Mouse (Mus musculus) heart, embryonic 12.5 days (tissue): ENCODE measurements around the gene Trim34b. TPM values are rescaled to one million over a fixed set of nuclear protein-coding genes. Genes with fewer than 3 reads are reported as not detected.
"Not testable (repeated sequence)": the region's sequence is repeated elsewhere in the genome, so short reads cannot be mapped to it uniquely, and the experiment has no call there.

Experiments
- ATAC-seq: fragments of 200-750 bp; cut with Nextera tagmentation; 2 replicates; pipeline ENCODE4 v1.8.0; 2017; ENCODE audit warnings: moderate TSS enrichment, moderate library complexity; ENCODE audit not compliant: insufficient number of reproducible peaks, low FRiP score
- H3K27ac ChIP-seq: fragments of 300-500 bp; sonication (generic); 2 replicates; pipeline ENCODE4 v1.5.1; 2016; ENCODE audit warnings: mild to moderate bottlenecking, moderate library complexity; ENCODE audit not compliant: poor library complexity, severe bottlenecking
- H3K27me3 ChIP-seq: fragments of 300-500 bp; sonication (generic); replicated peaks from 2 replicates; pipeline ENCODE4 v1.6.1; 2016; ENCODE audit warnings: mild to moderate bottlenecking, moderate library complexity
- H3K36me3 ChIP-seq: fragments of 300-500 bp; sonication (generic); 2 replicates; pipeline ENCODE4 v1.6.1; 2016; ENCODE audit warnings: mild to moderate bottlenecking, moderate library complexity
- H3K4me1 ChIP-seq: fragments of 300-500 bp; sonication (generic); replicated peaks from 2 replicates; pipeline ENCODE4 v1.6.1; 2016; ENCODE audit warnings: mild to moderate bottlenecking
- H3K4me2 ChIP-seq: fragments of 300-500 bp; sonication (generic); 2 replicates; pipeline ENCODE4 v1.6.1; 2016; ENCODE audit warnings: mild to moderate bottlenecking, moderate library complexity
- H3K4me3 ChIP-seq: fragments of 300-500 bp; sonication (generic); 2 replicates; pipeline ENCODE4 v1.5.1; 2016; ENCODE audit warnings: mild to moderate bottlenecking
- H3K9ac ChIP-seq: fragments of 300-500 bp; sonication (generic); 2 replicates; pipeline ENCODE4 v1.6.1; 2016; ENCODE audit warnings: mild to moderate bottlenecking, moderate library complexity
- H3K9me3 ChIP-seq: fragments of 300-500 bp; sonication (generic); replicated peaks from 2 replicates; pipeline ENCODE4 v1.6.1; 2016; ENCODE audit warnings: mild to moderate bottlenecking, moderate library complexity
- WGBS: fragments of 180-500 bp; shearing (Covaris S2); methylation state at CpG from one replicate; pipeline ENCODE4 v1.1.7; 2016; 5-methylcytosine and 5-hydroxymethylcytosine counted together
- polyA plus RNA-seq: library from polyadenylated mRNA; unstranded; fragments of >200 nt; fragmentation: Nextera tagmentation; extraction: Ambion mirVana; gene quantifications from 2 replicates; pipeline ENCODE4 v1.2.1, GENCODE M21; 2016

The Trim34b gene
- polyA plus RNA-seq = 0.17 TPM in 1 of 2 replicates, not detected in the other

DNA sequence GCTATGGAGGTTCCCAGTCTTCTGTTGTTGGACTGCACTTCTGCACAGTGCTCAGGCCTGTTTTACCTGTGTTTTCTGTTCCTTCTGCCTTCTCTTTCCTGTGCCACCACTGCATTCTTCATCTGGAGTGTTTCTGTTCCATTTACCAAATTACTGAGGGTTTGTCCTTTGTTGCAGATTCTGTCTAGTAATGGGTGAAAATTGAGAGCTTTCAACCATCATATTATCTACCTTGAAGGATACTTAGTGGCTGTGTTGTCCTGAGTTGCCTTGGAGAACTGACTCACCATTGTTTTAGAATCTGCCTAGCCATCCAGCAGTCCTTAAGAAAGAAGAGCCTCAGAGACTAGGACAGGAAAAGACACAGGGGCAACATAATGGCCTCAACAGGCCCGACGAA, at the start of gene Trim34b:
Trim34b (plus strand) TSS at position 301 of the 400 bp plus-strand sequence.
- not testable (repeated sequence) for H3K4me3 ChIP-seq, H3K4me1 ChIP-seq, H3K9ac ChIP-seq, H3K27ac ChIP-seq, H3K27me3 ChIP-seq, ATAC-seq, H3K9me3 ChIP-seq, H3K36me3 ChIP-seq, H3K4me2 ChIP-seq
- 67% methylated on average over 2 of the region's 2 CpGs for WGBS

DNA sequence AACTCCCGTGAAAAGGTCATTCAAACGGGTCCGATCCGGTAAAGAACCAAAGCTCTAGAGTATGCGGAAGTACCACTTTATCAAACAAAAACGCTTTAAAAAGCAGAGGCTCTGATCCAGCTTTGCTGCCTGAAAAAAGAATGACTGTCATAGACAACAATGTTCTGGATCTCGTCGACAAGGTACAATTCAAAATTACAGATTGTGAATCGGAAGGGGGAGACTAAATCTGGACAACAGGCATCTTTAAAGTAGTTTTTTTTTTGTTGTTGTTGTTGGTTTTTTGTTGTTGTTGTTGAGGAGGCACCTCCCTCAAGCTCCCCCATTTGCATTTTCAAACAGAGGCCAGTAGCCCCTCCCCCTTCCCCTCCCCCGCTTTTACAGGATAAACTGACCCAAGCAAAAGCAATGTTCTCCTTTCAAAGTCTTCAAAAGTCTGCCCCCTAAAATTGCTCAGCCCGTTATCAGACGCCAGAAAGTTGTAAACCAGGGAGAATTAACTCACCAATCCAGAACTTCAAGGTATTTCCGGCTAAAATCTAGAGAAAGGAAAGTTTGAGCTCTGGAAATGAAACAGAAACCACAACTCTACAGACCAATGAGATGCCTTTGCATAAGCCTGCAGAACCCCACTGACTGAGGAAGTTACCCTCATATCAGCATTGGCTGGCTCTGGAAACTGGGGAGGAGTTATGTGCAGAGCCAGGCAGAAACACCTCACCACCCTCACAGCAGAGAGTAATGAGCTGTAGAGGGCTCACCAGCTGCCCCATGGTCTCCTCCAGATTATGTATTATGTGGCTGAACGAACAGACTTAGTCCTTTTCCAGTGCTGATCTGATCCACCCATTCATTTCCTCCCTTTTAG, 41.5 kb upstream of the Trim34b start, which contains the start of gene Trim5:
Trim5 (minus strand) TSS at position 519 of the 868 bp plus-strand sequence.
- peak within 1 kb of the TSS; percentile 43 for H3K4me3 ChIP-seq
- H3K4me1 ChIP-seq, H3K9me3 ChIP-seq, H3K9ac ChIP-seq, H3K36me3 ChIP-seq, H3K27ac ChIP-seq, H3K27me3 ChIP-seq: not testable (repeated sequence)
- ATAC-seq = peak; percentile 91
- H3K4me2 ChIP-seq = peak within 1 kb of the TSS; percentile 48
- 25% methylated on average over 14 of the region's 14 CpGs for WGBS

DNA sequence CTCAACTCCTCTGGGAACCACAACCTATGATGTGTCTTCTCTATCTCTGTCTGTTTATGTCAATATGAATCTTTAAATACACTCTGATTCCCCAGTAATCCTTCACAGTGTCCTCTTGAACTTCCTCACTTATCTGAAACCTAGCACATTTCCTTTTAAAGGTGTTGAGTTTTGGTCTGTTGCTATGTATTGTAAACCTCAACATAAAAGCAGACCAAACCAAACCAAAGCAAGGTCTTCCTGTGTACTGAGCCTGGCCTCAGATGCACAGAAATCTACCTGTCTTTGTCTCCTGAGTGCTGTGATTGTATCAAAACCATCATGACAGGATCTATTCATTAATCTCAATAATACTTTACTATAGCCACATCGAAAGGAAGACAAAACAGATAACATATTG, 38.6 kb upstream of the Trim34b start:
- ATAC-seq = no peak
- no peaks in the 10 kb centered on the region for H3K36me3 ChIP-seq
- no peak overlapping the region for H3K9ac ChIP-seq
- H3K4me2 ChIP-seq = no peak overlapping the region
- 0 out of 2 replicates have a peak, but pooled peaks cover 3% of the 10 kb centered on the region for H3K4me1 ChIP-seq
- H3K9me3 ChIP-seq = no peaks in the 10 kb centered on the region; the same call in 1 of the 2 replicates
- H3K4me3 ChIP-seq = no peak overlapping the region
- WGBS = 80% methylated on average over 1 of the region's 1 CpGs
- no peaks in the 10 kb centered on the region for H3K27me3 ChIP-seq
- no peak overlapping the region for H3K27ac ChIP-seq

DNA sequence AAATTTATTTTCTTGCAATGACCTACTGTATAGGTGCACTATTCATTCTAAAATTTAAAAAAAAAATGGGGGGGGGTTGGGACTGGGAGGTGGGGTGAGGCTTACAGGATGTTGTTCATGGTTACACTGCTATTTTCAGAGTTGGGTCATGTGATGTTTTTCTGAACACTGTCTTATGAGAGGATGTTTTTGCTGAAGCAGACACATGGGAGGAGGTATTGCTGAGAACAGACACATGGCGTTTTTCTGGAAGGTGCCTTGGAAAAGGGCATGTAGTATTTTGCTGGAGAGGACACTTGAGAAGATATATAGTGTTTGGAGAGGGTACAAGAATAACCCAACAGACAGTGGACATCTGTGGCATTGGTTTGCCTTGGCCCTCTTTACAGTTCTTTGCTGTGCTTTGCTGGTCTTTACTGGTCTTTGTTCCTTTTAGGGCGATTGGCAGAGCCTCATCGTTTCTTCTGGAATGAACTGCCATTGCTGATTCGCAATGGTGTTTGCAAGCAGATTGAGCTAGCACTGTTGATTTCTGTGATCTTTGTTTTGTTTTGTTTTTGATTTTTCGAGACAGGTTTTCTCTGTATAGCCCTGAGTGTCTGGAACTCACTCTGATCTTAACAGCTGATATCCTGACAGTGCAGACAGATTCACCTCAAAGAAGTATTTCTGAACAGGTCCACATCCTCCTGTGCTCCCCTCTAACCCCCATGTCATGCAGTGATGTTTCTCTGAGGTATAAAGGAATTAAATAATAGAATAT, 37.5 kb upstream of the Trim34b start:
- H3K9ac ChIP-seq = no peak overlapping the region
- no peak for ATAC-seq
- H3K9me3 ChIP-seq = no peaks in the 10 kb centered on the region; the same call in 1 of the 2 replicates
- H3K4me2 ChIP-seq = no peak overlapping the region
- no peak overlapping the region for H3K4me3 ChIP-seq
- 0 out of 2 replicates have a peak, but pooled peaks cover 3% of the 10 kb centered on the region for H3K4me1 ChIP-seq
- 71% methylated on average over 5 of the region's 5 CpGs for WGBS
- H3K27me3 ChIP-seq = no peaks in the 10 kb centered on the region
- H3K27ac ChIP-seq = no peak overlapping the region
- H3K36me3 ChIP-seq = no peaks in the 10 kb centered on the region

DNA sequence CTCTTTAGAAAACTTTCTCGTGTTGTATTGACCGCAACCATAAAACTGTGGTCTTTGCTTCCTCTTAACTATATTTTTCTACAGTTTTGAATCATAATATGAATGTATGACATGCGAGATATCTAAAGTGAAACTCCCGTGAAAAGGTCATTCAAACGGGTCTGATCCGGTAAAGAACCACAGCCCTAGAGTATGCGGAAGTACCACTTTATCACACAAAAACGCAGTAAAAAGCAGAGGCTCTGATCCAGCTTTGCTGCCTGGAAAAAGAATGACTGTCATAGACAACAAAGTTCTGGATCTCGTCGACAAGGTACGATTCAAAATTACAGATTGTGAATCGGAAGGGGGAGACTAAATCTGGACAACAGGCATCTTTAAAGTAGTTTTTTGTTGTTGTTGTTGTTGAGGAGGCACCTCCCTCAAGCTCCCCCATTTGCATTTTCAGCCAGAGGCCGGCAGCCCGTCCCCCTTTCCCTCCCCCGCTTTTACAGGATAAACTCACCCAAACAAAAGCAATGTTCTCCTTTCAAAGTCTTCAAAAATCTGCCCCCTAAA, 14.4 kb upstream of the Trim34b start:
- Histone ChIP-seq H3K27ac (peak overlapping the region; percentile 75), H3K4me2 (peak overlapping the region; percentile 54), H3K4me3 (peak overlapping the region; percentile 48), H3K4me1 (no peaks in the 10 kb centered on the region), H3K9me3 (no peaks in the 10 kb centered on the region), H3K27me3 (no peaks in the 10 kb centered on the region), H3K9ac (peak overlapping the region; percentile 19; the same call in 1 of the 2 replicates), H3K36me3 (no peaks in the 10 kb centered on the region)
- 6% methylated on average over 15 of the region's 15 CpGs for WGBS
- peak; percentile 77 for ATAC-seq

DNA sequence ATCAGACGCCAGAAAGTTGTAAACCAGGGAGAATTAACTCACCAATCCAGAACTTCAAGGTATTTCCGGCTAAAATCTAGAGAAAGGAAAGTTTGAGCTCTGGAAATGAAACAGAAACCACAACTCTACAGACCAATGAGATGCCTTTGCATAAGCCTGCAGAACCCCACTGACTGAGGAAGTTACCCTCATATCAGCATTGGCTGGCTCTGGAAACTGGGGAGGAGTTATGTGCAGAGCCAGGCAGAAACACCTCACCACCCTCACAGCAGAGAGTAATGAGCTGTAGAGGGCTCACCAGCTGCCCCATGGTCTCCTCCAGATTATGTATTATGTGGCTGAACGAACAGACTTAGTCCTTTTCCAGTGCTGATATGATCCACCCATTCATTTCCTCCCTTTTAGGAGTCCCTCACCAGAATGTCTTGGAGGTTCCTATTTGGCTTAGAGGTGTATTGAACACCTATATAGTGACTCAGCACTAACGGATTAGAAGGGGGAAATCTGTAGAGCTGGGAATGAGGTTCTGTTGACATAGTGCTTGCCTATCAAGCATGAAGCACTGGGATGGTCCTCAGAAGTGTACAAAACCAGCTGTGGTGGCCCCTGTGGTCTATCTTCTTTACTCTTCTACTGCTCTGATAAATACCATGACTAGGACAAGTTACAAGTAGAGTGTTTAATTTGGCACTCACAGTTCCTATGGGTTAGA, 13.7 kb upstream of the Trim34b start, which contains the start of gene Trim12a:
Trim12a (minus strand) TSS at position 98 of the 712 bp plus-strand sequence.
- Histone ChIP-seq H3K9ac (peak within 1 kb of the TSS; percentile 19; the same call in 1 of the 2 replicates), H3K4me2 (peak within 1 kb of the TSS; percentile 54), H3K27ac (peak within 1 kb of the TSS; percentile 75), H3K4me3 (peak within 1 kb of the TSS; percentile 48)
- not testable (repeated sequence) for H3K4me1 ChIP-seq, H3K9me3 ChIP-seq, H3K27me3 ChIP-seq, H3K36me3 ChIP-seq
- WGBS = 17% methylated on average over 4 of the region's 4 CpGs
- ATAC-seq = peak; percentile 94

DNA sequence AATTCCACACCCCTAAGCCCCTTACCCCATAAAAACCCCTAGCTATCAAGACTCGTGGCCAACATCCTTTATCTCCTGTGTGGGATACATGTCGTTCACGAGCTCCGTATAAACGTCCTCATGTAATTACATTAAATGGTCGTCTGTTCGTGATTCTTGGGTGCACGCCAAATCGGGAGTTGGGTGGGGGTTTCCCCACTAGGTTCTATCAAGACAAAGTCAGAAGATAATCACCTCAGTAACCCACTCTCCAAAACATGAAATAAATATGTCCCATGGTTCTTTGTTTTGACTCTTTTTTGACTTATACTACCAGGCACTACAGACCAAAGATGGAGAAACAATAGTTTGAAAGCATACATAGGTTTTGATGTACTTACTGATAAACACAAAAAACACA, 7.2 kb upstream of the Trim34b start:
- Histone ChIP-seq H3K9me3 (no peaks in the 10 kb centered on the region), H3K4me3 (no peak overlapping the region), H3K36me3 (no peaks in the 10 kb centered on the region), H3K27me3 (no peaks in the 10 kb centered on the region), H3K4me2 (no peak overlapping the region), H3K27ac (no peak overlapping the region), H3K9ac (no peak overlapping the region), H3K4me1 (no peaks in the 10 kb centered on the region)
- ATAC-seq = no peak
- 61% methylated on average over 9 of the region's 9 CpGs for WGBS

DNA sequence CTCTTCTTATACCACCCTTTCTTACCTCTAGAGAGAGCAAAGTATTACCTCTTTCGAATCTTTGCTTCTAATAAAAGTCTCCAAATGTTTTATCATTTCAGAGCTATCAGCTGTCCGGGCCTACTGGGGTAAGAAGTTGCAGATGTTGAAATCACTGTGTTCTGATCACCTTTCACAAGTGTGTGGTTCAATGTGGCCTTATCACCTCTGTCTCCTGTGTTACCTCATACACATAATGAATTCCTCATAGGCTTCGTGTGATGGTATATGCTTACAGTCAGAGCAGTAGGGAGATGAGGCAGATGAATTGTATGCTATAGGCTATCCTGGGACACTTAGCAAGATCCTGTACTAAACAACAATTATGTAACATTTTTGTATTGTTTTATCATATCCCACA, 6.3 kb downstream of the Trim34b start:
- H3K9ac ChIP-seq, H3K27ac ChIP-seq, H3K4me2 ChIP-seq, H3K9me3 ChIP-seq, H3K4me3 ChIP-seq, H3K36me3 ChIP-seq, ATAC-seq, H3K27me3 ChIP-seq, H3K4me1 ChIP-seq: not testable (repeated sequence)
- 66% methylated on average over 3 of the region's 3 CpGs for WGBS

DNA sequence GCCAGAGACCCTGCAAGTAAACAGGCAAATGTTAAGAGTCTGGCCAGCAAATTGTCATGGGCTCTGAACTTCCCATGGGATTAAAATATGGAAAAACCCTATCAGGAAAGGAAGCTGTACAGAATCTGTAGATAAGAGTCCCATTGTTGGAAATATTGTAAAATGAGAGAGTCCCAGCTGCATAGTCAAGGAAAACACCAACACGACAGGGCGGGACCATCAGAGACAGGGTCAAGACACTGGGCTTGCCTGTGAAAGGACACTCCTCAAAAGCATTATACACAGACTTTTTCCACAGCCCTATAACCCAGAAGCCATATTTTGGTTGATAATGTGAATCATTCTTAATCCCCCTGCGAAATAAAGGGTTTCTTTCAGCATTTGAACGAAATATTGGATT, 11.5 kb downstream of the Trim34b start:
- peak; percentile 66; the same call in 1 of the 2 replicates for ATAC-seq

DNA sequence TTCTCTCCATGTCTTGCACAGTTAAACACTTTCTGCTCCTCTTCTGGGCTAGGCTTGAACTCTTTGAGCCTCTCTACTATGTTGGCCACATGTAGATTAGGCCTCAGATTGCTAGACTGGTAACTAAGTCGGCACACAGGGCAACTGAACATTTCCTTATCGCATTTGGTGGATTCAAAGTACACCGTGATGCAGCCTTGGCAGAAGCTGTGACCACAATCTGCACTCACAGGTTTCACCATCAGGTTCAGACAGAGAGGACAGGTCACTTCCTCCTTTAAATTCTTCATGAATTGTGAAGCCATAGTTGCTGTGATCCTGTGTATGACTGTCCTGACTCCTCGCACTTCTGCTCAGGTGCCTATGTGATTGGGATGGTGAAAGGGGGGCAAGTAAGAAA, 18.8 kb downstream of the Trim34b start:
- peaks cover 16% of the 10 kb centered on the region for H3K36me3 ChIP-seq
- not testable (repeated sequence) for H3K27ac ChIP-seq, H3K9me3 ChIP-seq, H3K9ac ChIP-seq, H3K27me3 ChIP-seq, ATAC-seq, H3K4me1 ChIP-seq, H3K4me2 ChIP-seq, H3K4me3 ChIP-seq
- whole genome bisulfite sequencing = 75% methylated on average over 4 of the region's 4 CpGs

More for the DNA sequence above, 11.5 kb downstream of the Trim34b start:
- H3K27ac ChIP-seq, H3K4me3 ChIP-seq, H3K9ac ChIP-seq, H3K4me1 ChIP-seq, H3K4me2 ChIP-seq, H3K27me3 ChIP-seq, H3K9me3 ChIP-seq: not testable (repeated sequence)
- peaks cover 16% of the 10 kb centered on the region for H3K36me3 ChIP-seq
- 80% methylated on average over 4 of the region's 4 CpGs for WGBS
